Comparison of ENCODE assay signal across 1 mouse cellular context in genomic region chr11:58098366-58098720, GRCm38 (mm10).
TF ChIP-seq lines count a peak whose summit lies in the region.

No protein-coding gene starts in this region.

TF ChIP-seq in MEL, 35 proteins besides CTCF, POLR2A, EP300 and RAD21:
- TF ChIP-seq SMC3 (IDR thresholded peaks at IDR 0.05; ENCODE audit: low read depth, low read length) = peak; percentile 49
